Mouse (Mus musculus): ENCODE data around the gene Proser2. TPM values are rescaled to one million over a fixed set of nuclear protein-coding genes. Genes with fewer than 3 reads are reported as not detected.

Proser2 gene
- polyA plus RNA-seq, 1 experiment from 2014 or later, result 8.1 TPM

DNA sequence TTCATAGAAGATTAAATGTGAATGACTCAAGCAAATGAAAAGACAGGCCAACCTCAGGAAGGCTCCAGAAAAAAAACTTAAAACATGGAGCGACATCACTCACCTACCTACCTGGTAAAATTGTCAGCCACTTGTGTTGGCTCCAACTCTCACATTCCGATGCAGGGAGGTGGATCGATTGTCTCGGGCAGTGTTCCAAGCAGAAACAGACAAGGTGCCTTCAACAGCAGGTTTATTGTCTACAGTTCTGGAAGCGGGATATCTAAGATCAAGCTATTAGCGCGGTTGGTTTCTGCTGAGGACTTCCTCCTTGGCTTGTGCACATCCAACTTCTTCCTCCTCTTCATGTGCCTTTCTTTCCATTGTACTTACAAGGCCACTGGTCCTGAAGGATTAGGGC is 27.6 kb upstream of the Proser2 start:
- Histone ChIP-seq H3K27ac (no peak overlapping the region), H3K4me1 (peaks cover 23% of the 10 kb centered on the region), H3K36me3 (no peaks in the 10 kb centered on the region), H3K4me2 (no peak overlapping the region), H3K9ac (no peak overlapping the region), H3K9me3 (replicated peaks) (no peaks in the 10 kb centered on the region), H3K27me3 (replicated peaks) (no peaks in the 10 kb centered on the region), H3K4me3 (no peak overlapping the region)
- WGBS (ENCODE audit: insufficient replicate concordance), result 78% methylated on average over 7 of the region's 7 CpGs
- no peak for ATAC-seq

DNA sequence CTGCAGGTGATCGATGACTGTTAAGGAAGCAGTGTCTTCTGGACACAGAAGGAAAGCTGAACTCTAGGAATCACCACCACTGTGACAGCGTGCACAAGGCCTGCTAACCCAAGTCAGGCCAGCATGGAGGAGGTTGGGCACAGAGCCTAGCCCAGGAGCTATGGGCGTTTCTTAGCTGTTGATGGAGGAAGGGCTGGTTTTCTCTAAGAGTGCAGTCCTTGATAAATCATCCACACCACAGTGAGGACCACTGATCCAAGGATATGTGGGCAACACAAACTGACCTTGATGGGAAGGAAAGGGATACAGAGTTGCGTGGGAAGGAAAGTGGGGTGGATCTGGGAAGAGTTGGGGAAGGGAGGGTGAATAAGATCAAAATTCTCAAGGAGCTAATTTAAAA is 27.2 kb upstream of the Proser2 start:
- whole genome bisulfite sequencing (ENCODE audit: insufficient replicate concordance), result 70% methylated on average over 4 of the region's 4 CpGs
- H3K4me3 ChIP-seq, result no peak overlapping the region
- no peak overlapping the region for H3K27ac ChIP-seq
- peaks cover 20% of the 10 kb centered on the region for H3K4me1 ChIP-seq
- no peaks in the 10 kb centered on the region for H3K9me3 ChIP-seq (replicated peaks)
- no peak overlapping the region for H3K9ac ChIP-seq
- no peak for ATAC-seq
- H3K4me2 ChIP-seq, result no peak overlapping the region
- H3K36me3 ChIP-seq, result no peaks in the 10 kb centered on the region
- H3K27me3 ChIP-seq (replicated peaks), result no peaks in the 10 kb centered on the region

DNA sequence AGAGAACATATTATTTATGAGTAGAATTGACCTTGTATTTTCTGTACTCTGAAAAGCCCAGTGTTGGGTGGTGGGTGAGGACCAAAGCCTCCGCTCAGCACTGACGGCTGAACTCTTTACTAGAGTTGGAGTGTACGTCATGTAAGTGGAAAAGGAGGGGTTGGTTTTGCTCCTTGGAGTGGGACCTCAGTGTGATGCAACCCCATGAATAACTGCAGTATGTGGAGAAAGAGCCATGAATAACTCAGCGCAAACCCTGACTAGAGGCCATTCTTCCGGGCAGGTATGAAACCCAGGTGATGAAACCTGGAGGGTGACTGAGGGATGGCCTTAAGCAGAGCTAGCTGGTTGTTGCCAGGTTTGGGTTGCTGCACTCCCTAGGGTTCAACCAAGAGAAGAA is 19.8 kb upstream of the Proser2 start:
- H3K27ac ChIP-seq, result no peak overlapping the region
- ATAC-seq, result no peak
- no peaks in the 10 kb centered on the region for H3K9me3 ChIP-seq (replicated peaks)
- no peak overlapping the region for H3K4me3 ChIP-seq
- no peaks in the 10 kb centered on the region for H3K4me1 ChIP-seq
- no peak overlapping the region for H3K9ac ChIP-seq
- 74% methylated on average over 5 of the region's 5 CpGs for WGBS (ENCODE audit: insufficient replicate concordance)
- H3K4me2 ChIP-seq, result no peak overlapping the region
- H3K27me3 ChIP-seq (replicated peaks), result no peaks in the 10 kb centered on the region
- H3K36me3 ChIP-seq, result no peaks in the 10 kb centered on the region

DNA sequence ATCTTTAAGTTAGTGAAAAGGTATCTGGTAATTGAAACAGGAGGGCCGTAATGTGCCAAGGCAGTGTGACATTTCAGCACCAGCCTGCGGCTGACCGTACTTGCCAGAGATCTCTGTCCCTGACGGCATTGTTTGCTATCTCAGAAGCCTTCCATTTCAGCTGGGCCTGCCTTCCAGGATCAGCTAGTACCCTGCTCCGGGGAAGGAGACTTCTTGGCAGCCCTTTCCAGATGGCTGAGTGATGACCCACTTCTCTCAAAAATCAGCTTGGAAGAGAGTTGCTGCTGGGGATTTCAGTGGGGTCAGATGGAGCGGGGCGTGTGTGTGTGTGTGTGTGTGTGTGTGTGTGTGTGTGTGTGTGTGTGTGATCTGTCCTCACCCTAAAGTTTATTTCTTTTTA is 16.9 kb upstream of the Proser2 start:
- H3K4me1 ChIP-seq, result no peaks in the 10 kb centered on the region
- H3K27me3 ChIP-seq (replicated peaks), result no peaks in the 10 kb centered on the region
- H3K4me2 ChIP-seq, result no peak overlapping the region
- H3K4me3 ChIP-seq, result no peak overlapping the region
- WGBS (ENCODE audit: insufficient replicate concordance), result 80% methylated on average over 7 of the region's 7 CpGs
- ATAC-seq, result no peak
- no peaks in the 10 kb centered on the region for H3K36me3 ChIP-seq
- H3K27ac ChIP-seq, result no peak overlapping the region
- H3K9ac ChIP-seq, result no peak overlapping the region
- H3K9me3 ChIP-seq (replicated peaks), result no peaks in the 10 kb centered on the region

DNA sequence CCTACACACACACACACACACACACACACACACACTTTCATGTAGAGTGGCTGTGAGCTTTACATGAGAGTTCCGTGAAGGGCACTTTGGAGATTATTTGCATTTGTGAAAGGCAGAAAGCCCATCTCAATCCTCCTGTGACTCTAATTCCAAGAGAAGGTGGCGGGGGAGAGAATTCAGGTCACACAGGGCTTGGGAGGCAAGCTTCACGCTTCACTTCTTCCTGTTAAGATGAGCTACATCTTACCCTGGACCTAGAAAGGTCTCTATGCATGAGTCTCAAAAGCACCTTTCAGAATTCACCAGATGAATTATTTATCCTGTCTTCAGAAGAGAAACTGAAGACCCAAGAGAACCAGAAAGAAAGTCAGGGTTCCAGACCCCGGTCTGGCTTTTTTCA is 16.2 kb upstream of the Proser2 start:
- no peak for ATAC-seq
- no peaks in the 10 kb centered on the region for H3K9me3 ChIP-seq (replicated peaks)
- 76% methylated on average over 4 of the region's 4 CpGs for WGBS (ENCODE audit: insufficient replicate concordance)

DNA sequence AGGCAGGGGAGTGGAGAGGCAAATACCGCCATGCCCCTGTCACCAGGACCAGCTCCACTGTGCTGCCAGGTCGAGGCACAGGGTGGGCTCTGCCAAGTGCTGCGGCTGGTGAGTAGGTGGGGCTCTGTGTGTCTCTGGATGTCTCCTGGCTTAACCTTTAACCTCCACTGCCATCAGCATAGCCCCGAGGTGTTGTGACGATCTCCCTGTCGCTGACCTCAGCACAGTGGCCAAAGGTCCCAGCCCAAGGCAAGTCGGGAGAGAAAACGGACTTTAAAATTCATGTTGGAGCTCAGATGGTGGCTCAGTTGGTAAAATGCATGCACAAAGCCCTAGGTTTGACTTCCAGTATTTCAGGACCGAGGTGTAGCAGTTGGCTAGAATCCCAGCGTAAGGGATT is 15.6 kb upstream of the Proser2 start:
- no peaks in the 10 kb centered on the region for H3K36me3 ChIP-seq
- H3K27ac ChIP-seq, result no peak overlapping the region
- ATAC-seq, result no peak
- H3K4me2 ChIP-seq, result no peak overlapping the region
- WGBS (ENCODE audit: insufficient replicate concordance), result 64% methylated on average over 10 of the region's 10 CpGs
- H3K4me1 ChIP-seq, result no peaks in the 10 kb centered on the region
- no peak overlapping the region for H3K9ac ChIP-seq
- no peak overlapping the region for H3K4me3 ChIP-seq
- no peaks in the 10 kb centered on the region for H3K9me3 ChIP-seq (replicated peaks)
- H3K27me3 ChIP-seq (replicated peaks), result 0 out of 2 replicates have a peak, but pooled peaks cover 5% of the 10 kb centered on the region

More for the DNA sequence above, 16.2 kb upstream of the Proser2 start:
- Histone ChIP-seq H3K4me2 (no peak overlapping the region), H3K27me3 (replicated peaks) (0 out of 2 replicates have a peak, but pooled peaks cover 4% of the 10 kb centered on the region), H3K9ac (no peak overlapping the region), H3K27ac (no peak overlapping the region), H3K4me1 (no peaks in the 10 kb centered on the region), H3K36me3 (no peaks in the 10 kb centered on the region), H3K4me3 (no peak overlapping the region)

DNA sequence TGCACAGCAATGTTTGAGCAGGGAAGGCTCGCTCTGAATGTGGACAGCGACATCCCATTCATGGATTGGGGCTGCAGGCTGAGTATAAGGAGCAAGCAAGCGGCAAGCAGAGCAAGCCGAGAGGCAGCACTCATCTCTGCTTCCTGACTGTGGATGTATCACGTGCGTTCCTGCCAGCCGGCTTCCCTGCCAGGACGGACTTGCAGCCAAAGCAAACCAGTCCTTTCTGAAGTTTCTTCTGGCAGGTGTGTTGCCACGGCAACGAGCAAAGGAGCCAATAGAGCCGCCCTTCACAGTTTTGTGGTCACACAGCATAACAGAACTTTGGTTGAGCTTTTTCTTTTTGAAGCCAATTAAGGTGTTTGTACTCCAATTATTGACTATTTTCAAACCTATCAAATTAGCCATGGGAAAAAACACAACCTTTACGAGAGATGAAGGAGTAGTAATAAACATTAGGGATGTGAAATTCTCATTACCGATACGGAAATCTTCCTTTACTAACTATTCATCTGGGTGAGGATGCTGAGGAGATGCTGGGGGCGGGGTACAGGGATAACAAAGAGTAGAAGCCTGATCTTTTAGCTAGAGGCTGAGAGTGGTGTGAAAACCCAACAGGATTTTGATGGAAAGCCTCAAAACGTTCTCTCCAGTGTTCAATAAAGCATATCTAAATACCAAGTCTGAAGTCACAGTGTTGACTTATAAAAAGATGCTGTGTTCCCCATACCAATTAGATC is 13.1 kb upstream of the Proser2 start:
- no peak overlapping the region for H3K9ac ChIP-seq
- no peaks in the 10 kb centered on the region for H3K36me3 ChIP-seq
- no peak overlapping the region for H3K4me2 ChIP-seq
- 63% methylated on average over 16 of the region's 16 CpGs for WGBS (ENCODE audit: insufficient replicate concordance)
- H3K27ac ChIP-seq, result no peak overlapping the region
- ATAC-seq, result no peak
- H3K4me3 ChIP-seq, result no peak overlapping the region
- no peaks in the 10 kb centered on the region for H3K9me3 ChIP-seq (replicated peaks)
- H3K4me1 ChIP-seq, result no peaks in the 10 kb centered on the region
- peaks cover 12% of the 10 kb centered on the region; the same call in 1 of the 2 replicates for H3K27me3 ChIP-seq (replicated peaks)

DNA sequence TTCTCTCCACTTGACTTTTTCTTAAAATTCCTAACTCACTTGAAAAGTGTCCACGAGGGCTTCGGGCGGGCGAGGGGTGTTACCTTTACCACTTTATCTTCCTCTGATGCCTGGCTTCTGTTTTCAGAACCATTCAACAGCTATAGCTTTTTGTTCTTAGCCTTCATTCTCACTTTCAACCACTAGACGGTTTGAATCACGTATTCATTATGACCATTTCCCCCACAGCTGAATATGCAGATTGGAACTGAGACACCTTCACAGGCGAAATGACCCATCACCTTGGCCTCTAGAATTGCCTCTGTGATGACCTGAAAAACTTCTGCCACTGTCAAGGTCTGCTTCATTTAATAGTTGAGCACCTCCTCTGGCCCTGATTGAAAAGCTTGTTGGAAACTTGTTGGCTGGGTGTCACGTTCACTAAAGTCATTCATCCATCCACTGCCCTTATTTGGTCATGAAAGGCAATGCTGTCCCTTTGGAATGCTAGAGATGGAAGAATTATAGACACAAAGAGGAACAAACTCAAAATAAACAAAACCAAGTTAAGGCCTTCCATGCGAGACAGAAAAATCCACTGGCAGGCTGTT is 10.7 kb upstream of the Proser2 start:
- Histone ChIP-seq H3K9ac (no peak overlapping the region), H3K27ac (no peak overlapping the region), H3K4me1 (no peaks in the 10 kb centered on the region), H3K4me3 (no peak overlapping the region), H3K27me3 (replicated peaks) (peaks cover 12% of the 10 kb centered on the region; the same call in 1 of the 2 replicates), H3K4me2 (no peak overlapping the region), H3K36me3 (no peaks in the 10 kb centered on the region), H3K9me3 (replicated peaks) (no peaks in the 10 kb centered on the region)
- WGBS (ENCODE audit: insufficient replicate concordance), result 69% methylated on average over 9 of the region's 9 CpGs
- ATAC-seq, result no peak

DNA sequence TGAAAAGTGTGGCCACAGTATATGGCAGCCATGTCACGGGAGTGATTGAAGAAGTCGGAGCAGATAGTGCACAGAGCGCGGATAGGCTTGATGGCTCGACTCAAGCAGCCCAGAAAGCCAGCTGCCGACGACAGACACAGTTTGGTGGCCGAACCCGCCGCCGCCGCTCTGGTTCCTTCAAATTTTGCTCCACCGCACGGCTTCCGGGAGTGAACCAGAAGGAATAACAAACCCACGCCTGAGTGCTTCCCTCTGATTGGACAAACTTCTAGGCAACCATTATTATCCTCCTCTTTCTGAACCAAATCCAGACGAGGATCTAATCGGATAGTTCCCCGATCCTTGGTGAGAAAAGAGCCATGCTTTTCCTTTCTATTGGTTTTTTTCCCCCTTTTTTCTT is 3.9 kb upstream of the Proser2 start:
- WGBS (ENCODE audit: insufficient replicate concordance), result 78% methylated on average over 19 of the region's 19 CpGs
- Histone ChIP-seq H3K36me3 (no peaks in the 10 kb centered on the region), H3K4me2 (no peak overlapping the region), H3K4me1 (peaks cover 11% of the 10 kb centered on the region), H3K27me3 (replicated peaks) (peaks cover 47% of the 10 kb centered on the region), H3K27ac (no peak overlapping the region), H3K9ac (no peak overlapping the region), H3K4me3 (no peak overlapping the region), H3K9me3 (replicated peaks) (no peaks in the 10 kb centered on the region)
- no peak for ATAC-seq

DNA sequence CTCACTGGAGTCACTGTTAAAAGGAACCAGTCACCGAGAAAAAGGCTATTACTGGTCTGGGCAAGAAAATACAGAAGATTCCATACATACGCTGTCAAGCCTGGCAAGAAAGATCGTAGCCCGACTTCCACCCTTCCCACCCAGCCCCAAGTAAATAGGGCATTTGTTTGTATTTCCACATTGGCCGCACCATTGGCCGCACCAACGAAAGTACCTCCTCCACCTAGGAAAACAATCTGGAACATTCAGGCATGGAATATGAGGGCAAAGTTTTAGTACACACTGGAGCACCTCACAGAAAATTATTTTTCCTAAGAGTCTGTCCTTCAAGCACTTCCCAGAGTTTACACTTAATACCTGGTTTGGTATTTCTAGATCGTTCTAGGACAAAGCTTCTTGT is 1.1 kb downstream of the Proser2 start:
- no peak overlapping the region for H3K27ac ChIP-seq
- ATAC-seq, result no peak
- H3K9ac ChIP-seq, result peak overlapping the region; percentile 62; the same call in 1 of the 2 replicates
- peak overlapping the region; percentile 63 for H3K4me3 ChIP-seq
- 45% methylated on average over 8 of the region's 8 CpGs for WGBS (ENCODE audit: insufficient replicate concordance)
- peak overlapping the region; percentile 82 for H3K4me2 ChIP-seq
- H3K27me3 ChIP-seq (replicated peaks), result peaks cover 69% of the 10 kb centered on the region
- no peaks in the 10 kb centered on the region for H3K36me3 ChIP-seq
- H3K9me3 ChIP-seq (replicated peaks), result no peaks in the 10 kb centered on the region
- peaks cover 27% of the 10 kb centered on the region for H3K4me1 ChIP-seq

DNA sequence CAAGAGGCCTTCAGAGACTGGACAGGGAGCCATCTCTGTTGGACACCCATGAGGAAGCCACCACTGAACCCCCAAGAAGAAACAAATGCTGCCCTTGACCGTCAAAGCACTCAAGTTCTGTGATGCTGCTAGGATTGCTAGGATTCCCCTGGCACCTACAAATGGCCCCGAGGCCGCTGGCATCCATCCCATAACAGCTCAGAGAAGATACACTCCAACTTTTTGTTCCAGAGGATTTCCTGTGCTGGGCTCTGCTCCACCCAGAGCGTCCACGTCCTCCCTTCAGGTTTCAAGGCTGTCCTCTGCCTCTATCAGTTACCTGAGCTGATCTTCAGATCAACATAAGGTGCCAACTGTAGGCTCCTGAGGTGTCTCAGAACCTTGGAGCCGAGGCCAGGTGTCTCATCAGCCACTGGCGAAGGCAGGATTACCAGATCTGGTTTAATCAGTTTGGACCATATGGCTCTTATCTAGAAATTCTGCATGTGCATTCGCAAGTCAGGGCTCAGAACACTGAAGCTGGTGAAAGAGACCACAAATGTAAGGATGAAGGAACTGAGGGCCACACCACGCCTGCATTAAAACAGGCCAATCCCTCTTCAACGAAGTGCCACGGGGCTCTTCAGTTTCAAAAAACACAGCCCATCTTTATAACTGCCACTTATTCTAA is 1.7 kb downstream of the Proser2 start:
- ATAC-seq, result peak; percentile 62
- Histone ChIP-seq H3K4me3 (peak overlapping the region; percentile 63; the same call in 1 of the 2 replicates), H3K27me3 (replicated peaks) (peaks cover 65% of the 10 kb centered on the region), H3K4me2 (peak overlapping the region; percentile 82), H3K27ac (no peak overlapping the region), H3K36me3 (no peaks in the 10 kb centered on the region), H3K9me3 (replicated peaks) (no peaks in the 10 kb centered on the region), H3K9ac (no peak overlapping the region), H3K4me1 (peaks cover 27% of the 10 kb centered on the region)
- WGBS (ENCODE audit: insufficient replicate concordance), result 36% methylated on average over 11 of the region's 11 CpGs

DNA sequence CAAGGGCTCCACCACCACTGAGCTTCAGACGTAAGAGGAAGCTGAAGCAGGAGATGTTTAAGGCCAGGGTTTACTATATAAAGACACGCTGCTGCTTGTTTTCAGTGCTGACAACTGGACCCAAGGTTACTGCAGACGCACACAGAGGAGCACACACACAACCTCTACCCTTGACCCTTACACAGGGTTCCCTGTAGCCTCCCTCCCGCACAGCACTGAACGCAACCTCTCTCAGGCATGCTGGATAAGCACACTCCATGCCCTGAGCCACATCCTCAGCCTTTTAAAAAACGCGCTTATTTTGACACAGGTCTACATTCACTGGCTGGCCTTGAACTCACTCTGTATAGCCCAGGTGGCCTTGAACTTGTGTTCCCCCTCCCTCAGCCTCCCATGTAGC is 7.0 kb downstream of the Proser2 start:
- 66% methylated on average over 7 of the region's 7 CpGs for WGBS (ENCODE audit: insufficient replicate concordance)

More for the DNA sequence above, 7.0 kb downstream of the Proser2 start:
- Histone ChIP-seq H3K27ac (no peak overlapping the region), H3K9me3 (replicated peaks) (no peaks in the 10 kb centered on the region), H3K4me2 (no peak overlapping the region), H3K27me3 (replicated peaks) (peaks cover 18% of the 10 kb centered on the region), H3K36me3 (no peaks in the 10 kb centered on the region), H3K4me1 (peaks cover 8% of the 10 kb centered on the region), H3K4me3 (no peak overlapping the region), H3K9ac (no peak overlapping the region)
- ATAC-seq, result no peak

Data from liver, embryonic 12.5 days (tissue).